Mouse (Mus musculus) cerebellum, postnatal 25 days (tissue): ENCODE measurements around the gene Gsdma.
"Not testable (repeated sequence)": the region's sequence is repeated elsewhere in the genome, so short reads cannot be mapped to it uniquely, and the experiment has no call there.

Source experiments
- DNase-seq, 2 experiments: peaks; one replicate each; pipeline ENCODE4 v3.0.0; 2021; ENCODE audit warnings: mixed read lengths in 2 of 2

Gsdma gene

DNA sequence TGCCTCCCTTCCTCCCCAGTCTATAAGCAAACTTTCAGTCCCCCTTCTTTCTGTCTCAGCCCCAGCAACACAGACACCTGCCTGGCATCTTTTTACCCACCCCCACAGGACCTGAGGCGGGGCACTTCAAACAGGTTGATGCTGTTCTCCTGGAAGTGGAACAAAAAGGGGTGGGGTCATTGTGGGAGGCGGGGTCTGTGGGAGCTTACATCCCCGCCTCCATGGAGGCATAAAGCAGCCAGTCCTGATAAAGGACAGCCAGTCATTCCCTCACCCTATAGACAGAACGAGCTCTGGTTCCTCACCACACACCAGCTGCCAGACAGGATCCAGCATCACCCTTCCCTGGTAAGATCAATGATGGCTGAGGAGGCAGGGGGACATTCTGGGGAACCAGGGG is at the start of gene Gsdma:
Gene Gsdma, plus strand, starts transcription at position 261 of the 400 bp plus-strand sequence.
- DNase-seq = no peak

DNA sequence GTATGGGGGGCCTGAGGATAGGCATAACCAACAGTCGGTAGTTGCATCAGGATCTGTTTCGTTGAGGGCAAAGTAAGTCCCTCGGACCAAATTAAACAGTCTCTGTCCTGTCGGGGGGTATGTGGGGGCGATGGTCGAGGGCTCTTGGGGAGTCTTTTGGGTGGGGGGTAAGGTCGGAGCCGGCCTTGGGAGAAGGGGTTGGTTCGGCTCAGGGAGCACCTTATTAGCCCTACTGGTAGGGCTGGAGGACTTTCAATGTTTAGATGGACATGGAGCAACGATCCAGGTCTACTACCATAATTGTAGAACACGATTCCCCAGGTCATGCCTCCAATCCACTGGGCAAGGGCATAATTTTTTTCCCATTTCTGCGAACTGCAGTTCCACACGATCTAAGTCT is 43.4 kb upstream of the Gsdma start:
- no peak for DNase-seq

DNA sequence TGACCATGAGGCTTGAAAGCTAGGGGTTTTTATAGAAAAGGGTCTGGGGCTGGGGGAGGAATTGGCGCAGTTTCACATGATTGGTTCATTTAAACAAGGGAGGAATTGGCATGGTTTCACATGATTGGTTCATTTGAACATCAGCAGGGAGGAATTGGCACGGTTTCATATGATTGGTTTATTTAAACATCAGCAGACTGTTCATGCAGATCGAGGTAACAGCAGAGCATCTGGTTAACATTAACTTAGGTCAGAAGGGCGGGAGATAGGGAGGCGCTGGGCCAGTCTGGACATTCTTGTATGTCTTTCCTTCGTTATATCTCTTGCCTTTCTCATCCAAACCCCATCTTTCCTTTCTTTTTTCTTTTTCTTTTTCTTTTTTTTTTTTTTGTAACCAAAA is 40.2 kb upstream of the Gsdma start:
- DNase-seq = not testable (repeated sequence)

DNA sequence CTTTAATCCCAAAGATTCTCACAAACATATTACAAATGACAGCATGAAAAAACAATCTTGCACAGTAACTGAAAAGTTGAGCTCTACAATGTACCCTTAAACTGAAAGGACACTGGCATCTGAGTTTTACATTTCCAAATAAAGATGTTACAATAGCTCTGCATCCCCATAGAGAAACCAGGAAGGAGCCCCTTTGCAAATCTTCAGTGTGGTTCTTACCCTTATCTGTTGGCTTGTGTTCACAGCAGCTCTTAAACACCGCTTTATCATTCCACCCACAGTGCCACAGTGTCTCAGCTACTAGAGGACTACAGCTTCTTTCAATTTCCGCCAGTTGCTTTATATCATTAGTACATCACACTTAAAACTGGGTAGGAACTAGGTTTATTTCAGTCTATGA is 39.8 kb upstream of the Gsdma start:
- DNase-seq = not testable (repeated sequence)

DNA sequence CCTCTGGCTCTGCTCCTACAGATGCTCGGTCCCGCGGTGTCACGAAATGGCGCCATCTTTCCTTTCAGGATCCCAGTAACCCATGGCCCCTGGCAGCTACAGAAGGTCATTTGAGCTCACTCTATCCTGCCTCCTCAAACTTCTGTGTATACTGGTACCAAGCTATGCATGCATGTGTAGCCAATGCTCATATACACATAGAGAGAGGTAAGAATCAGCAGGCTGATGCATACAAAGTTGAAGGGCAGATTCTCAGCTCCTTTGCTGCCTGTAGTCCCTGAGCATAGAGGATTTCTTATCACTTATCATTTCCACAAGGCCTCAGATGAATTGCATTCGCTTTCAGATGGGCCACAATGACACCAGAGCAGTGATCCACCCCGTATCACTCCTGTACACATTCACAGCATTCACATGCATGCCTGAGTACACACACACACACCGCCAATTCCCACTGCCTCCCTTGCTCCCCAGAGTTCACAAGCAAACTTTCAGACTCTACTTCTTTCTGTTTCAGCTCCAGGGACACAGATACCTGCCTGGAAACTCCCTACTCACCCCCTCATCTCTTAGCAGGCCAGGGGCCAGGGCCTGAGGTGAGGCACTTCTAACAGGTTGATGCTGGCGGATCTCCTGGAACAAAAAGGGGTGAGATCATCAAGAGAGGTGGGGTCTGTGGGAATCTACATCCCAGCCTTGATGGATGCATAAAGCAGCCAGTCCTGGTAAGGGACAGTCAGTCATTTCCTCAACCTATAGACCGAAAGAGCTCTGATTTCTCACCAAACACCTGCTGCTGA is 38.3 kb upstream of the Gsdma start, which contains the start of the genes Gm12355 and Gsdma3:
Gene Gm12355, minus strand, starts transcription at position 51 of the 800 bp plus-strand sequence.
Gene Gsdma3, plus strand, starts transcription at position 750 of the 800 bp plus-strand sequence.
- no peak for DNase-seq

DNA sequence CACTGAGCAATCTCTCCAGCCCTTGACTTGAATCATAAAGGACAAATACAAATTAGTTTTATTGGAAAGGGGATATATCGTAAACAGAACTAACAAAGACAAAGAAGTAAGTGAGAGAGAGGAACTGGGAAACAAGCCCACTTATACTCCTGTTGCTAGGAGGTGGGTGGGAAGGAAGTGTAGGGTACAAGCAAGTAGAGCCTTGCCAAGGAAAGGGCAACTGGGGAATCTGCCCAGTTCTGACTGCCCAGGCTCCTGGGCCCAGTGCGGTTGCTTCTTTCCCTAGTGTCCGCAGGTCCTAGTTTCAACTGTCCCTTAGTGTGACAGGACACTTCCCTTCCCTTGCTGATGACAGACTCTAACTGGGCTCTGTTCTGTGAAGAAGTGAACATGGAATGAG is 35.4 kb upstream of the Gsdma start:
- no peak for DNase-seq

DNA sequence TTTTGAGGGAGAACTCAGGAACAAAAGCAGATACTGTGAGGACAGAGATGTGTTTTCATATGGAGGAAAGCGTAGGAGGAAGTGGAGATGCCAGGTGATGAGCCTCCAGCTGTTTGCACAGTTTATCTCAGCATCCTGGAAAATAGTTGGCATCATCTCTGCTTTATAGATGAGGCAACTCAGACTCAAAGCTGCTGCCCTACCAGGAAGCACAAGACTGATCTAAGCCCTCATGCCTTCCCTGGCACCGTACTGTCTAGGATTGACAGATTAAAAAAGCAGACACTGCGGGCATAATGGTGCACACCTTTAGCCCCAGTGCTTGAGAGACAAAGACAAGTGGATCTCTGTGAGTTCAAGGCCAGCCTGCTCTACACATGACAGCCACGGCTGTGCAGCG is 33.5 kb upstream of the Gsdma start:
- DNase-seq = no peak

DNA sequence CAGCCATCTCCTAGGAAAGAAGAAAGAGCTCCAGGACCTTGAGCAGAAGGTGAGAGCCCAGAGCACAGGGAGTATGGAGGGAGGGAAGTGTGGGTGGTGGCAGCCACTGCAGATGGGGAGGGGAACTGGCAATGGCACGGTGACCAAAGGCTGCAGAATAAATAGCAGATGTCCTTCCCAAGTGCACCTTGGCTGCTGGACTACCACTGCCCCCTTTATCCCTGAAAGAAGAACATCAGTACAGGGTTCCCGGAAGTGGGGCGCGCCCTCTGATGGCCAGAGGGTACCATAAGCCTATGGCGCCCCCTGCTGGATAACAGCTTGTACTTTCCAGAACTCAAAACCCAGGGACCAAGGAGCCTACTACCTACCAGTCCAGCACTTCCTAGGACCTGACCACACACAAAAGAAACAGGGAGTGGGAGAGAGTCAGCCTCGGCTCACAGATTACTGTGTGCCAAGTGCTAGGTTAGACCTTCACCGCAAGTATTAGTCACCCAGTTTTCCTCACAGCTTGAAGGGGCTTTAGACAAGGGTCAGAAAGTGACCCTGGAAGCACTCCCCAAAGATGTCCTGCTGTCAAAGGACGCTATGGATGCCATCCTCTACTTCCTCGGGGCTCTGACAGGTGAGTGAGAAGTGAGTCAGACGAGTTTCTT is 28.7 kb upstream of the Gsdma start:
- DNase-seq = peak in 1 of 2 experiments; percentile 23

DNA sequence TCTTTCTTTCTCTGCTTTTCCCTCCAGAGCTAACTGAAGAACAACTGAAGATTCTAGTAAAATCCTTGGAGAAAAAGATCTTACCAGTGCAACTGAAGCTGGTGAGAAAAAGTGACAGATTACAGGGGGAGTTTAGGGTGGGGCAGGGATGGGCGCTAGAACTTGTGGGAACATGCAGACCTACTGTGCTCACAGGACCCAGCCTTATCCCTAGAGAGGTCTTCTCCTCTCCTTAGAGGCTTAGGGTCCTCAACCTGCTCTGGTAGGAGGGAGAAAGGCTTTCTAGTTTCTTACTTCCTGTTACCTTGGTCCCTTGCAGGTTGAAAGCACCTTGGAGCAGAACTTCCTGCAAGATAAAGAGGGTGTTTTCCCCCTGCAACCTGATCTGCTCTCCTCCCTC is 26.6 kb upstream of the Gsdma start:
- DNase-seq = no peak

DNA sequence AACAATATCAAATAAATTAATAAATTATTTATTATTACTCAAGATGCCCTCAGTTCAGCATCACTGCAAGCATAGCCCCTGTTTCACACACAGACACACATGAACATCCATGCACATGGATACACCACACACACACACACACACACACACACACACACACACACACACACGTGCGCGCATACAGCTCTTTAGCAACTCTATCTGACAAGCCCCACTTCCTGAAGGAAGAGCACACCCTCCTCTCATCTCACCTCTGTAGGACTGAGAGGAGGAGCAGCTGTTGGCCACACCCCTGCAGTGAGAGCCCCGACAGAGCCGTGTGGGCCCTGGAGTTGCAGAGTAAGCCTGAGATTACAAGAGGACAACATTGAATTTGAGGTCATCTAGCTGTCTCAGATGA is 24.1 kb upstream of the Gsdma start:
- no peak for DNase-seq

DNA sequence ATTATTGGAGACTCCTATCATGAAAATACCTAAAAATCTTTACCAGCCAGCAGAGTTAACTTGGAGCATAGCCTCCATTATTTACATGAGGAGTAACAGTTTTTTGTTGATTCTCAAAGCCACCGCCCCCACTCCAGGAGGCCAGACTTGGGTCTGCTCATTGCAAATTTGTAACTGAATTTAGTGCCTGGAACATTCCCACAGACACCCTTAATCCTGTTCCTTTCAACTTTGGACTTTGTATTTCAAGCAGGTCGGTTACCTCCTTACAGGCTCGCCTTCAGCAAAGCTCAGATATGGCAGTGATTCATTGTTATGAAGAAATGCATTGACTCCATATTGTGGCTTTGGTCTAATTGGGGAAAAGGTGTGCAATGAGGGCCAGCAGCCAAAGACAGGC is 19.4 kb upstream of the Gsdma start:
- DNase-seq = no peak

DNA sequence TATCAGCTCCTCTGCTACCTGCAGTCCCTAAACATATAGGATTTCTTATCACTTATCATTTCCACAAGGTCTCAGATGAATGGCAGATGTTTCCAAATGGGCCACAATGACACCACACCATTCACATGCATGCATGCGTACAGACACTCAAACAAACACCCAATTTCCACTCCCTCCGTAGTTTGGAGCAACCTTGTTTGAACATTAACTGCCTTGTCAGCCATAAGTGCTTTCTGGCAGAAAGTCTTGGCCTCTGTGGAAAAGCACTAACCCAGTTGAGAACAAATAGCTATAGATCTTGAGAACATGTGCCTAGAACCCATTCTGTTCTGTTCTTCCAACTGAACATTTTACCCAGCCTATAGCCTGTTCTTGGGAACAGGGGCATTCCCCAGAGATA is 18.2 kb upstream of the Gsdma start:
- no peak for DNase-seq

DNA sequence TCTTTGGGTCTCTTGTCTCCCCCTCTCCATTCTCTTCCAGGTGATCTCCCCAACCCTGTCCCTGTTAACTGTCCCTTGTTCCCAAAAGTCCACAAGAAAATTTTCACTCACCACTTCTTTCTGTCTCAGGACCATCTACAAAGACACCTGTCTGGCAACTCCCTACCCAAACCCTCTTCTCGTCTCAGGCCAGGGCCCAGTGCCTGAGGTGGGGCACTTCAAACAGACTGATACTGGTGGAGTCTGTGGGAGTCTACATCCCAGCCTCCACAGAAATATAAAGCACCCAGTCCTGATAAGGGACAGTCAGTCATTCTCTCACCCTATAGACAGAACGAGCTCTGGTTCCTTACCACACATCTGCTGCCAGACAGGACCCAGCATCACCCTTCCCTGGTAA is 17.7 kb upstream of the Gsdma start, which contains the start of gene Gsdma2:
Gene Gsdma2, plus strand, starts transcription at position 301 of the 400 bp plus-strand sequence.
- no peak for DNase-seq

DNA sequence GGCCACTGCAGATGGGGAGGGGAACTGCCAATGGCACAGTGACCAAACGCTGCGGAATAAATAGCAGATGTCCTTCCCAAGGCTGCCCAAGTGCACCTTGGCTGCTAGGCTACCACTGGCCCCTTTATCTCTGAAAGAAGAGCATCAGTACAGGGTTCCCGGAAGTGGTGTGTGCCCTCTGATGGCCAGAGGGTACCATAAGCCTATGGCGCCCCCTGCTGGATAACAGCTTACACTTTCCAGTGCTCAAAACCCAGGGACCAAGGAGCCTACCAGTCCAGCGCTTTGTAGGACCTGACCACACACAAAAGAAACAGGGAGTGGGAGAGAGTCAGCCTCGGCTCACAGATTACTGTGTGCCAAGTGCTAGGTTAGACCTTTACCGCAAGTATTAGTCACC is 9.1 kb upstream of the Gsdma start:
- DNase-seq = peak; percentile 28 to 51

DNA sequence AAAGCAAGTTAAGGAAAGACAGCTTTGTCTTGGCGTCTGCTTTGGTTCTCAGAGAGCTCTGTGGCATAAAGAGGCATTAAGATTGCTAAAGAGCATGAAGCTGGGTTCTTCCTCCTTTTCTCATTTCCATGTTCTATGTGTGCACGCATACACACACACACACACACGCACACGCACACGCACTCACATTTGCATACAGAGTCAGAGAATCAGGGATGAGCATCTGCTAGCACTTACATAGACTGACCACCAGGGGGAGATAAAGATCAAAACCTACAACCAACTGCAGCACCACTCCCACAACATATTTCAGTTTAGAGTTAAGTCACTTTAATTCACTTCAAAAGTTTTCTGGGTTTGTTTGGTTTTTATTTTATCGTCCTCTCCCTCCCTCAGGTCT is 3.6 kb upstream of the Gsdma start:
- peak in 1 of 2 experiments; percentile 41 for DNase-seq

DNA sequence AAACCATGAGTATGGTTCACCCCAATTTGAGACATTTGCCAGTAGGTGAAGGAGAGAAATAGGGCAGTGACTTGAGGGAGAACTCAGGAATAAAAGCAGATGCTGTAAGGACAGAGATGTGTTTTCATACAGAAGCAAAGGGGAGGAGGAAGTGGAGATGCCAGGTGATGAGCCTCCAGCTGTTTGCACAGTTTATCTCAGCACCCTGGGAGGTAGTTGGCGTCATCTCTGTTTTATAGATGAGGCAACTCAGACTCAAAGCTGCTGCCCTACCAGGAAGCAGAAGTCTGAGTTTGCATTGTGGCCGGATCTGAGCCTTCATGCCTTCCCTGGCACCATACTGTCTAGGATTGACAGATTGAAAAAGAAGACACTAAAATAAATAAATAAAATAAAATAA is 4.8 kb downstream of the Gsdma start:
- DNase-seq = no peak

DNA sequence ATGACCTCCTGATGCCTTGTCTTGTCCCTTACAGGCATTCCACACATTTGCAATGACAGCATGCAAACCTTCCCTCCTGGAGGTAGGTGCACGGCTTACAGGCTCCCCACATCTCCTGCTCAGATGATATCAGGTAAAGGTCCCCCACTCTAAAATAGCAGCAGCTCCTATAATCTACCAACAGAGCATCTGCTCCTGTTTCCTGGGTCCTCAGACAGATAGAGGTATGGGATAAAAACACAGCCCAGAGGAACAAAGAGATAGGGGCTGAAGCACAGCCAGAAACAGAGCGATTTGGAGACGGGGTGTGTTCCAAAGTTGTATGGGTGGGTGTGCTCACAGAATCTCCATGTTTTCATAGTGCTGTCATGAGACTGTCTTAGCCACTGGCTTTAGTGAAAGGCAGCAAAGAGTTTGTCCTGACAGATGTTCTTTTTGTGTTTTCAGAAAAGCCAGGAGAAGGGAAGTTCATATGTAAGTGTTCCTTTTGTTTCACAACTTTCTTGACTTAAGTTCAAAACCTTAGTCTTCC is 7.2 kb downstream of the Gsdma start:
- no peak for DNase-seq

DNA sequence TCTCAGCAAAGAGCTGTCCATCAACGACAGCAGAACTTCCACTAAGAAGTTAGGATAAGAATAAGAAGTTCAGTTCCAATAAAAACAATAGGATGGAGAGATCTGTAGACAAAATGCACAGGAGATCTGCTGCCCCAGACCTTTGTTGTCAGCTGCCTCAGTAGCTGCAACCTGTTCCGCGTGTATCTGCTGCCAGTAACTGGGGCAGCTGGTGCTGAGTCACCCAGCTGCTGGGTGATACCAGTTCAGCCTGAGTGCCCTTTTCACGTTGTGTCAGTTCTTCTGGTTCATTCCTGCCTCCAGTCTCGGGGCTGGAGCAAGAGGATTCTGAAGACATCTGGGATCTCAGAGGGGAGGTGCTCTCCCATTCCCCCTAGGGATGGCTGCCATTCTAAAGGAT is 7.7 kb downstream of the Gsdma start:
- DNase-seq = no peak

DNA sequence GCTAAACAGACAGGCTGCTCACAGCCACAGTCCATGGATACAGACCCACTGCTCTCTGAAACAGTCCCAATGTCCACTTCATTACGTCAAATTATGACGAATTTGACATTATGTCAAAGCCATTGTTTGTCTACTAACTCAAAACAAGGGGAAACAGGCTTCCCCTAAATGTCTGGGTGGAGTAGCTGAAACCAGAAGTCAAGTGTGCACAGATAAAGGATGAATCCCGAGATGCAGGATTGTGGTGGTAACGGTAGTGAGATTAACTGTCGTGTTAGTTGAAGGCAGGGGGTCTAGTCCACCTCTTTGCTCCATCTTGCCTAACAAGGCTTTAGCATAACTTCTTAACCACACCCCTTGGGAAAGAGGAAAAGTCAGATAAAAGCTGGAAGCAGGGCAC is 8.3 kb downstream of the Gsdma start:
- DNase-seq = no peak

DNA sequence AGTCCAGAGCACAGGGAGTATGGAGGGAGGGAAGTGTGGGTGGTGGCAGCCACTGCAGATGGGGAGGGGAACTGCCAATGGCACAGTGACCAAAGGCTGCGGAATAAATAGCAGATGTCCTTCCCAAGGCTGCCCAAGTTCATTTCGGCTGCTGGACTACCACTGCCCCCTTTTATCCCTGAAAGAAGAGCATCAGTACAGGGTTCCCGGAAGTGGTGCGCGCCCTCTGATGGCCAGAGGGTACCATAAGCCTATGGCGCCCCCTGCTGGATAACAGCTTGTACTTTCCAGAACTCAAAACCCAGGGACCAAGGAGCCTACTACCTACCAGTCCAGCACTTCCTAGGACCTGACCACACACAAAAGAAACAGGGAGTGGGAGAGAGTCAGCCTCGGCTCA is 9.0 kb downstream of the Gsdma start:
- DNase-seq = peak; percentile 56 to 69

DNA sequence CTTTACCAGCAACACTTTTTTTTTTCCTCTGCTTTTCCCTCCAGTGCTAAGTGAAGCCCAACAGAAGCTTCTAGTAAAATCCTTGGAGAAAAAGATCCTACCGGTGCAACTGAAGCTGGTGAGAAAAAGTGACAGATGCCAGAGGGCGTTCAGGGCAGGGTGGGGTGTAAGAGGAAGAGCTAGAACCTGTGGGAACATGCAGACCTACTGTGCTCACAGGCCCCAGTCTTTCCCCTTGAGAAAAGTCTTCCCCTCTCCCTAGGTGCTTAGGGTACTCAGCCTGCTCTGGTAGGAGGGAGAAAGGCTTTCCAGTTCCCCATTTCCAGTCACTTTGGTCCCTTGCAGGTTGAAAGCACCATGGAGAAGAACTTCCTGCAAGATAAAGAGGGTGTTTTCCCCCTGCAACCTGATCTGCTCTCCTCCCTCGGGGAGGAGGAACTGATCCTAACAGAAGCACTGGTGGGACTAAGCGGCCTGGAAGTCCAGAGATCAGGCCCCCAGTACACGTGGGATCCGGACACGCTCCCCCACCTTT is 11.7 kb downstream of the Gsdma start:
- no peak for DNase-seq

DNA sequence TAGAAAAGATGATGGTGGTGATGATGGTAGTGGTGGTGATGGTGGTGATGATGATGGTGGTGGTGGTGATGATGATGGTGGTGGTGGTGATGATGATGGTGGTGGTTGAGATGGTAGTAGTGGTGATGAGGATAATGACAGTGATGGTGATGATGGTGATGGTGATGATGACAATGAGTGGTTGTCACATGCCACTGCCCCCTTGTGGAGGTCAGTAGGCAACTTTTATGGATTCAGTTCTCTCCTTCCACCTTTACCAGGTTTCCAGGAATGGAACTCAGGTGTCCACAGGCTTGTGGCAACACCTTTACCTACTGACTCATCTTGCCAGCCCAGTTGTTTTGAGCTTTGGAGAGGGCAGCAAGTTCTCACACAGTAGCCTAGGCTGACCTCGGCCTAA is 15.9 kb downstream of the Gsdma start:
- no peak for DNase-seq

DNA sequence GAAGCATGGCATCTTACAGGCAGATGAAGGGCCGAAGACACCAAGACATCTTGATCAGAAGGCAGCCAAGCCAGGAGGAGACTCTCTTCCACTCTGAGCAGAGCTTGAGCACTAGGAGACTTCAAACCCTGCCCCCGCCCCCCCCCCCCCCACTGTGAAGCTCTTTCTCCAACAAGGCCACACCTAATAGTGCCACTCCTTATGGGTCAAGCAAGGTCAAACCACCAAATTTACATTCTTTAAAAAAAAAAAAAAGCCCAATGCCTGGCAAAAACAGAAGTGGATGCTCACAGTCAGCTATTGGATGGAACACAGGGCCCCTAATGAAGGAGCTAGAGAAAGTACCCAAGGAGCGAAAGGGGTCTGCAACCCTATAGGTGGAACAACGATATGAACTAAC is 16.4 kb downstream of the Gsdma start:
- DNase-seq = not testable (repeated sequence)

DNA sequence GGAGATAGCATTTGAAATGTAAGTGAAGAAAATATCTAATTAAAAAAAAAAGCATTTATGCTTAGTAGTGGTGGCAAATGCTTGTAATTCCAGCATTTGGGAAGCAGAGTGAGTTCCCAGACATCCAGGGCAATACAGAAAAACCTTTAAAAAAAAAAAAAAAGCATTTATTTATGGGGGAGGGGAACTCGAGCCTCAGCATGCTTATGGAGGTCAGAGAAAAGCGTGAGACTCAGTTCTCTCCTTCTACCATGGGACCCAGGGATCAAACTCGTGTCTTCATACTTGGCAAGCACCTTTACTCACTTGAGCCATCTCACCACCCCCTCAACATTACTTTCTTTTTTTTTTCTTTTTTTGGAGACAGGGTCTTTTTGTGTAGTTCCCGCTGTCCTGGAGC is 17.0 kb downstream of the Gsdma start:
- peak in 1 of 2 experiments; percentile 3 for DNase-seq
